ENCODE assay signal across 9 mouse cellular contexts in genomic region chr9:65217661-65218060, GRCm38 (mm10). TPM values are rescaled to one million over a fixed set of nuclear protein-coding genes. Genes with fewer than 3 reads are reported as not detected.
DNase-seq lines count a peak whose midpoint lies in the region; ATAC-seq and TF ChIP-seq lines count a peak whose summit lies in the region.
"Had no signal": no experiment of that assay in that cellular context is flagged by ENCODE, and none has a peak within 500 bp of the region (broad histone marks: within the 10 kb centered on the region; RNA-seq: fewer than 3 reads in every experiment).

No protein-coding gene starts in this region.

- peaks cover 37% of the 10 kb centered on the region for H3K4me1 ChIP-seq in thymus, adult 2 months (replicated peaks; ENCODE audit: control insufficient read depth, insufficient read depth, low read length)
- peaks cover 40% of the 10 kb centered on the region for H3K4me1 ChIP-seq in limb, embryonic 10.5 days
- H3K4me1 ChIP-seq in neural tube, embryonic 15.5 days = peaks cover 29% of the 10 kb centered on the region

- no peak for TF ChIP-seq POLR2A in thymus, adult 2 months (IDR thresholded peaks at IDR 0.05; ENCODE audit: control insufficient read depth, extremely low read depth, insufficient read depth, low read length, poor library complexity)

- ATAC-seq in neural tube, embryonic 15.5 days (ENCODE audit: low FRiP score) = no peak
- no peak for ATAC-seq in monocyte, adult 5-6 weeks (replicated peaks; ENCODE audit: insufficient number of reproducible peaks, low FRiP score, low TSS enrichment, poor library complexity, severe bottlenecking)

- H3K4me2 ChIP-seq in neural tube, embryonic 15.5 days = no peak overlapping the region

- H3K27ac ChIP-seq in thymus, adult 2 months (ENCODE audit: control insufficient read depth, insufficient read depth, low read length) = peak overlapping the region; percentile 91
- H3K27ac ChIP-seq in limb, embryonic 10.5 days = peak overlapping the region; percentile 57
- H3K27ac ChIP-seq in neural tube, embryonic 15.5 days (replicated peaks) = no peak overlapping the region

- no peak for TF ChIP-seq CTCF in thymus, adult 2 months (IDR thresholded peaks at IDR 0.05; ENCODE audit: borderline replicate concordance, control insufficient read depth, extremely low read depth, insufficient read depth, low read length, poor library complexity)

- WGBS in thymus, adult 2 months = 10% methylated on average over 6 of the region's 6 CpGs
- WGBS in limb, embryonic 10.5 days = 63% methylated on average over 6 of the region's 6 CpGs
- 68% methylated on average over 6 of the region's 6 CpGs for WGBS in neural tube, embryonic 15.5 days

- no peaks in the 10 kb centered on the region for H3K9me3 ChIP-seq in limb, embryonic 10.5 days (replicated peaks)
- H3K9me3 ChIP-seq in neural tube, embryonic 15.5 days (replicated peaks) = no peaks in the 10 kb centered on the region

- no peaks in the 10 kb centered on the region for H3K36me3 ChIP-seq in thymus, adult 2 months (ENCODE audit: control insufficient read depth, insufficient read depth, low read length)
- no peaks in the 10 kb centered on the region for H3K36me3 ChIP-seq in limb, embryonic 10.5 days
- H3K36me3 ChIP-seq in neural tube, embryonic 15.5 days = no peaks in the 10 kb centered on the region

- peak; percentile 57 for DNase-seq in gastrocnemius, adult 18-20 months (ENCODE audit: low spot score)
- DNase-seq in gastrocnemius, postnatal 10 days = no peak
- DNase-seq in thymus, adult 2 months = no peak
- DNase-seq in thymus, postnatal 25 days = no peak
- DNase-seq in limb, embryonic 10.5 days (ENCODE audit: low spot score) = no peak
- no peak for DNase-seq in left cerebral cortex, adult 9 months (ENCODE audit: low spot score in 2 of 2)
- DNase-seq: layer of hippocampus, postnatal 36 days had no signal

- H3K27me3 ChIP-seq in thymus, adult 2 months (ENCODE audit: control insufficient read depth, insufficient read depth, low read length) = no peaks in the 10 kb centered on the region
- no peaks in the 10 kb centered on the region for H3K27me3 ChIP-seq in limb, embryonic 10.5 days (ENCODE audit: low read depth, poor library complexity, severe bottlenecking)
- no peaks in the 10 kb centered on the region for H3K27me3 ChIP-seq in neural tube, embryonic 15.5 days (replicated peaks)

- H3K4me3 ChIP-seq in thymus, adult 2 months (ENCODE audit: control insufficient read depth, insufficient read depth, low read length) = no peak overlapping the region
- H3K4me3 ChIP-seq in limb, embryonic 10.5 days = no peak overlapping the region
- H3K4me3 ChIP-seq in neural tube, embryonic 15.5 days (replicated peaks) = no peak overlapping the region

- H3K9ac ChIP-seq in neural tube, embryonic 15.5 days (replicated peaks) = no peak overlapping the region

RNA-seq across cellular contexts. Expression of gene Parp16, which starts 22.5 kb away (rescaled TPM):
- total RNA-seq in gastrocnemius, adult 18-20 months (2021) = 1 to 10 TPM; 3.6 to 3.7 TPM
- 1 to 10 TPM; 6.6 to 8.1 TPM for total RNA-seq in gastrocnemius, postnatal 10 days (2021)
- 9.3 and 17.1 TPM in 2 replicates for polyA plus RNA-seq in thymus, adult 2 months (2012; rRNA removed)
- polyA plus RNA-seq in limb, embryonic 10.5 days (2016; fragmentation: Nextera tagmentation; extraction: Ambion mirVana) = 8.7 and 9.0 TPM in 2 replicates
- polyA plus RNA-seq in neural tube, embryonic 15.5 days (2015; fragmentation: Nextera tagmentation; extraction: Ambion mirVana) = 6.4 and 8.9 TPM in 2 replicates
- total RNA-seq in monocyte, adult 5-6 weeks (2017) = 1.9 to 3.1 TPM (median 2.3 TPM) in 3 replicates

RNA-seq across cellular contexts. Expression of gene Cilp, which starts 47.3 kb away (rescaled TPM):
- total RNA-seq in gastrocnemius, adult 18-20 months (2021) = 10 to 100 TPM; 20.6 to 30.0 TPM
- 100 to 1,000 TPM; 101 to 103 TPM for total RNA-seq in gastrocnemius, postnatal 10 days (2021)
- 1.8 and 2.0 TPM in 2 replicates for polyA plus RNA-seq in thymus, adult 2 months (2012; rRNA removed)
- 0.05 and 0.06 TPM in 2 replicates for polyA plus RNA-seq in limb, embryonic 10.5 days (2016; fragmentation: Nextera tagmentation; extraction: Ambion mirVana)
- 0.58 and 0.79 TPM in 2 replicates for polyA plus RNA-seq in neural tube, embryonic 15.5 days (2015; fragmentation: Nextera tagmentation; extraction: Ambion mirVana)
- total RNA-seq in monocyte, adult 5-6 weeks (2017) = not detected in 3 replicates
- total RNA-seq: layer of hippocampus, postnatal 36 days had no signal

Comparison
In these comparisons a context has a peak if more than half of its experiments do, and no peak if none do; other contexts are left out.
1. RNA of gene Cilp, which starts 47.3 kb away (total RNA-seq): 101 to 103 TPM in gastrocnemius, postnatal 10 days and 20.6 to 30.0 TPM in gastrocnemius, adult 18-20 months; not detected in monocyte, adult 5-6 weeks; every median in the first group is over 10 times any median in the second.